Mouse (Mus musculus) layer of hippocampus, adult 18-20 months (tissue): Measurements from ENCODE around the gene Kansl3. TPM values are rescaled to one million over a fixed set of nuclear protein-coding genes. Genes with fewer than 3 reads are reported as not detected.

Source experiments
- DNase-seq, 2 experiments: peaks; one replicate each; pipeline ENCODE4 v3.0.0; 2022; ENCODE audit warnings: low spot score in 2 of 2
- total RNA-seq, 2 experiments: library from RNA; stranded (reverse); gene quantifications; 2 replicates each; pipeline ENCODE4 v1.2.3; 2021

Kansl3 gene
- total RNA-seq, 2 experiments from 2014 or later, result 71.2 to 76.0 TPM

- no peak for DNase-seq
Observed at GRCm38 (mm10) chr1:36323076-36323475, 45.9 kb downstream of the Kansl3 start.

GRCm38 (mm10) chr1:36321829-36322573 lies 47.0 kb downstream of the Kansl3 start:
- no peak for DNase-seq

DNA sequence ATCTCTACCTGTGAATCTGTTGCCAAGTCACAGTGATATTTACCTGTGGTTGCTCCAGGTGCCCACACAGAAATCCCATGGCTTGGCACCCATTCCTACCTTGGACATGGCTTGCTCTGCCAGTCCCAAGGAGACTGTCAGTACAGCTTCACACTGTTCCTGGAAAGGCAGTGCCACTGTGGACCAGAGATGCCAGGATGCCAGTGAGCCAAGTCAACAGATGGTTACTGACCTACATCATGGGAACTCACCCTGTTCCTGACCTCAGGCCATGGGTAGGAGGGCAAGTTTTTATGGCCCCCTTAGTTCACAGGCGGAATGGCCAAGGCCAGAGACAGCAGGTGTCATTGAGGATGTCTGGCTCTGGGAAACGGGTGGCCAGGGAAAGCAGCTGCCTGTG lies 47.8 kb downstream of the Kansl3 start:
- DNase-seq, result no peak

- DNase-seq, result no peak
Observed at GRCm38 (mm10) chr1:36315776-36316100, 53.2 kb downstream of the Kansl3 start.

DNA sequence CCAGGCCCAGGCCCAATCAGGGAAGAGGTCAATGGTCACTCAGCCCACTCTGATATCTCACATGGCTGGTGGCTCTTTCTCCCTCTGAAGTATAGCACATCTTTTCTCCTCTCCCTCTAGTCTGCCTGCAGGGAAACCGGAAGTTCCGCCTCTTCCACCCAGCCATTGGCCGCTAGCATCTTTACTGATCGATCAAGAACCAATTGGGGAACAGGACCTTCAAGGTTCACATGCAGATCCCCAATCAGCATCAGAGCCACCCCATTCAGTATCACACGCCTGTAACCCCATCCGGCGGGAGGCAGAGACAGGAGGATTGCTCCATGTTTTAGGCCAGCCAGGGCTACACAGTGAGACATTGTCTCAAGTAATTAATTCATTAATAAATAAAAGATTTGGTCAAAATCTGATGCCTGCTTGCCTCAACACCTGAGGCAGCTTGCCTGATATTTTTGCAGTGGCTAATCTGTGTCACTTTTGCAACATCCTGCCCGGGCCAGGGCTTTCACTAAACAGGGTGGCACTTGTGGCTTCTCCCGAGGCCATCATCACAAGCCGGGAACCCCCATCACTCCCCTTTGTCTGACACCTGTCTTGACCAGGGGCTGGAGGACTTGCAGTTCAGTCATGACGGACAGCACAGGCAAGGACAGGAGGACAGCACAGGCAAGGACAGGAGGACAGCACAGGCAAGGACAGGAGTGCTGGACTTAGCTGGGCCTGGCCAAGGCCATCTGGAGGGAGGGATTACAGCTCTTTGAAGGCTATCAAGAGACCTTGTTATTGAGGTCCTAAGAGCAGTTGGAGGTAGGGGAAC lies 53.8 kb downstream of the Kansl3 start:
- no peak for DNase-seq

GRCm38 (mm10) chr1:36309498-36309901 lies 59.5 kb downstream of the Kansl3 start:
- peak; percentile 43 to 59 for DNase-seq

DNA sequence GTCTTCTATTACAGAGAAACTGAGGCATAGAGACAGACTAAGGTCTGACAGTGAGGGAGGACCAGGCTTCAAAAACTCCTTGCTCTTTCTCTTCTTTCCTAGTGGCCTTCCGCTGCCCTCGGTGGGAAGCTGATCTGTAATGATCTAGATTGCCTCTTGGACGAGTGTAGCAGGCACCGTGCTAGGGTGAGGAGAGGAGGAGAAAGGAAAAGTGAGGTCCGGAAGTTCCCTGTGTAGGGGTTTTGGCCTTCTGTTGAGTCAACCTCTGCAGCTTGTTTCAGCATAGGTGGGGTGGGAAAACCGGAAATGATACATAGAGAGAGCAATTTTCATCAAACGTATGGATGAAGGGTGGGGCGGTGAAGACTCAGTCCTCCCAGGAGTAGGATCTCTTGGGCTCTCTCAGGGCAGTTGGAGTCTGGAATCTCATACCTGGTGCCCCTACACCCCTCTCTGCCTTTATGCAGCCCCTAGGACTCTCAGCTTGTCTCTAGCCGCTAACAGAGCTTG lies 60.0 kb downstream of the Kansl3 start:
- no peak for DNase-seq

DNA sequence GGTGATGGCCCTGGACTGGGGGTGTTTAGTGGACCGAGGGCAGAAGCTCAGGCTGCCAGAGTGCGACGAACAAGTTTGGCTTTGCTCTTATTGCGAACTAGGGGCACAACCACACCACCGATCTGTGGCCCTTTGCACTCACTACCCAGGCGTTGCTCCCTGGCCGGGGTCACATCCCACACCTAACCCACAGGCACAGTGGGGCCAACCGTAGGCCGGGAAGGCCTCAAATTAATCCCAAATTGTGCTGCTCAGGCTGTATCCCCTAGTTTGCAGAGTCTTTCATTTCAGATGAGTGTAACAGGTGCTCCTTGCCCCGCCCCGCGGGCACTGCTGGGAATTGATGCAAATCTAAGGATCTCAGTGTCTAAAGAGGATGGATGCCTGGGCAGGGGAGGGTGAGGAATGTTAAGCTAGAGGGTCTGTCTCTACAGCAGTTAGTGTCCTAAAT lies 60.5 kb downstream of the Kansl3 start:
- no peak for DNase-seq

DNA sequence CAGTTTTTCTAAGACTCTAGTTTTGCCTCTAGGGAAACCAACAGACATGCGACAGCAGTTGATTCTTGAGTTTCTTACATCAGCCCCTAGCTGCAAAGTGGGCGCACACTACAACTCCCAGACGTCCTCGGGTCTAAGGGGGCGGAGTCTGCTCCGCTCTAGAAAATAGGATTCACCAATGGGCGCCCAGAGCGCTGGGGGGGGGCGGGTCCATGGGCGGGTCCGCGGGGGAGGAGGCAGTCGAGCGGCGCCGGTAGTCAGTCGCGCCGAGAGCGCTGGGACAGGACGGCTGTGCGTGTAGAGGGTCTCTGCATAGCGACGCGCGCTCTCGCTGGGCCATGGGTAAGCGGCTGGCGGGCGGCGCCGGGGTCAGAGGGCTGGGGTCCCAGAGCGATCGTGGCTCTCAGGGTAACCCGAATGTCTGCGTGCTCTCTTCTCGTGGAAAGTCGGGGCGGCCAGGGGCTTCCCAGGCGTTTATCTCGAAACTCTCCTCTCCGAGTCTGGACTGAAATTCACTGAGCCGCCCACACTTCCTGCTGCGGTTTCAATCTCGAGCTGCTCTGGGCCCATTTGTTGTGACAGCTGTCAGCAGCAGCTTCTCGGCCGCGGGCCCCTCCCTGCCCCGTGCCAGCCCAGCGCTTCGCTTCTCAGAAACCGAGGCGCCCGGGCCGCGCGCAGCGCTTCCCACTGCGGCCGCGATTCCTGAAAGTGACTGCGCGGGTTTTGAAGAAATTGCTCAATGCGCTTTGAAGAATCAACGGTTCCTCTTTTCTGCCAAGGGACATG lies 61.3 kb downstream of the Kansl3 start, which contains the start of gene Arid5a:
Gene Arid5a, plus strand, starts transcription at position 239 of the 786 bp plus-strand sequence.
- peak; percentile 77 to 91 for DNase-seq

DNA sequence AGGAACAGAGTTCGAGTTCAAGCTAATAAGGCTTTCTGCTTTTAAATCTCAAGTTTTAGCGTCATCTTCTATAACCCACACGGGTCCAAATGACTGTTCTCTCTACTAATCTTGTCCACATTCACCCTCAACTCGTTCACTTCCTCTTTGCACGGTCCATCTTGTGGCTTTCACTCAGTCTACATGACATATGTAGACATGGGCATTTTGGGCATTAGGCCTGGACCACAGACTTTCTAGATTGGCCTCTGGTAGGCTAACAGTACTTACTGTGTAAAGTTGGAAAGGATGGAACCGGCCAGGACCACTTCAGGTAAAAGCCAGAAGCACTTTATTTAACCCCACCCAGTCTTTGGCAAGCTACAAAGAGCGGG lies 61.9 kb downstream of the Kansl3 start:
- DNase-seq, result no peak

DNA sequence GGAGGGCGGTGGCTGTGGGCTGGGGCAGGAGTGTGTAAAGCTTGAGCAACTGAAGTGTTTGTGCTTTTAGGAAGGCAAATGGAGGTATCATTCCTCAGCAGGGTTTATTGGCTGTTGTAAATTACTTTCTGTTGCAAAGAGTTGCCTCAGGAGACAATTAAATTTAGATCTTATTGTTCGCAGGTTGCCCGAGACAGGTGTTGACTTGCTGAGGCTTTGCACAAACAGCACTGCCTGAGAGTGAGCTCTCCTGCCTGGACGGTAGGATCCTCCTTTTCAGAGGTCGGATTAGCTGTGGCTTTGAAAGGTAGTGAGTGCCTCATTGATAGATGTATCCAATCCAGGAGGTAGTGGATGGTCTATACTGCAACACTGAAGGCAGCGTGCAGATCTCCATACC lies 62.9 kb downstream of the Kansl3 start:
- no peak for DNase-seq

DNA sequence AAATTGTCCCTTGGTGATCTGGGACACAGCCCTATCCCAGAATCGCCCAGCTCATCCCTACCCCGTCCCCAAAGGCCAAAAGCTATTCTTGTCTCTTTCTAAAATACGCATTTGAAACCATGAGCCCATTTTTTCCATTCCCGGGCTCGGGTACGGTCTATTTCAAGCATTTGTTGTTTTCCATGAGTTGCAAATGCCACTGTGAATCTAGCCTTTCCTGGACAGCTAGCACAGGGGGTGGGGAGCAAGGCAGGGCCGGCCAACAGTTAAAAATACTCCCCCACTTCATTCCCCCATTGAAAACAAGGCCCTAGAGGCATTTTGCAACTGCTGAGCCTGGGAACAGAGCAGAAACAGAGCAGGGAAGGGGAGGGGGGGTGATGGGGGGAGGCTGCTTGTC lies 64.2 kb downstream of the Kansl3 start:
- DNase-seq, result no peak

GRCm38 (mm10) chr1:36303381-36304320 lies 65.3 kb downstream of the Kansl3 start:
- DNase-seq, result peak; percentile 78 to 89

DNA sequence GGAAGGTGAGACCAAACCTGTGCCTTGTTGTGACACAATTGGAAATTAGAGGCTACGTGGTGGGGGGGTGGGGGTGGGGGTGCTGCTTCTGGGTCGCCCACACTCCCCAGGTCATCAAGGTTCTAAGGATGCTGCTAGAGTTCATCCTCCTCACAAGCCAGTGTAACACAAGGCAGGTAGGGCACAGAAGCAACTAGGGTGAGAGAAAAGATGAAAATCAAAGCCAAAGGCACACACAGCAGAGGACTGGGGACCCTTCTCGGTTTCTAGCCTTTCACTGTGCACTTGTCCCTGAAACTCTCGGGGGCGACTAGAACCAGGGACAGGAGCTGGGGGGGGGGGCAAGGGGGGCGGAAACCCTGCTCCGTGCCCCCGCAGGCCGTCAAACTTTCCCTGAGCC lies 66.0 kb downstream of the Kansl3 start:
- no peak for DNase-seq

DNA sequence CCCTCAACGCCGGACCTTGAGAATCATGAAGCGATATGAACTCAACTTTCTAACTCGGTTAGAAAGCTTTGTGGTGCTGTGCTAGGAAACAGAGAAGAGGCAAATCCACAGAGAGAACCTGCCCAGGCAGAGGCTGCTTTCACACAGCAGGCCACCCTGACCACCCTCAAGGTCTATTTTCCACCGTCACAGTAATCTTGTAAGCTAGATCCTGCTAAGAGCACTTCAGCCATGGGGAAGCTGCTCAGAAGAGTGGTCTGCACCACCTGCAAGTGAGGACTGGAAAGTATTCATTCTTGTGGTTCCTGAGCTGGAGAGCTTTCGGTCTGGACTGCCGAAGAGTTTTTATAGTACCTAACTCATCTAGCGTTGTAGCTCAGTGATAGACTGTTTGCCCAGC lies 66.7 kb downstream of the Kansl3 start:
- no peak for DNase-seq

GRCm38 (mm10) chr1:36300486-36300885 lies 68.5 kb downstream of the Kansl3 start:
- no peak for DNase-seq

- DNase-seq, result no peak
Observed at GRCm38 (mm10) chr1:36299676-36300075, 69.3 kb downstream of the Kansl3 start.

DNA sequence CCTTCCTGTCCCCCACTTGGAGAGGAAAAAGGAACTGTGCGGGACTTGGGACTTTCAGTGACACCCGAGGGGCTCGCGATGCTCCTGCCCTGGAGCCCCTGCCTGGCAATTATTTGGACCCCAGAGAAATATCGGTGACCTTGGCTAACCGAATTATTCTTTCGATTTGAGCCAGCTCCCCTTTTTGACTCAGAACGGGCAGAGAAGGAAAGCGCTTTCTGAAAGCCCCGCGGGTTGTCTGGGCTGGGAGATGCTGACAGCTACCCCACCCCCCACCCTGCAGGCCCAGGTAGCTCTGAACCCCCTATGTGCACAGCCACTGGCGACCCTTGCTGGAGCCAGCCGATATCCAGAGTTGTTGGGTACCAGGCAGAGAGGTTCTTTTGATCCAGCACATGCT lies 69.9 kb downstream of the Kansl3 start:
- no peak for DNase-seq

DNA sequence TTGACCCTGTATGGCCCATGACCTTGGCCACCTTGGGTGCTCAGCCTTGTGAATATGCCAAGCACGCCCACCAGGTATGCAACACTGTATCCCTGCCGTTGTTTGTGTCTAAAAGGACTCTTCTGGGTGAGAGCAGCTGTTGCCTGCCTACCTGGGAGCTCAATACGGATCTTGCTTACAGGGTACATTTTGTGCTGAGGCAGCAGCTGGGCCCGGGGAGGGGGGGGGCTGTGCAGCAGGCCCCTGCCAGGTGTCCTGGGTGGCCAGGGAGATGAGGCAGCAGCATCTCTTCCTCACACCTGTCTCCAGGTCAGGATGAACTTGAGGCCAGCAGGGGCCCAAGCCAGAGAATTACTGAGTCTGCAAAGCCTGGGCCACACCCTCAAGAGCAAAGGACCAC lies 70.9 kb downstream of the Kansl3 start:
- no peak for DNase-seq

DNA sequence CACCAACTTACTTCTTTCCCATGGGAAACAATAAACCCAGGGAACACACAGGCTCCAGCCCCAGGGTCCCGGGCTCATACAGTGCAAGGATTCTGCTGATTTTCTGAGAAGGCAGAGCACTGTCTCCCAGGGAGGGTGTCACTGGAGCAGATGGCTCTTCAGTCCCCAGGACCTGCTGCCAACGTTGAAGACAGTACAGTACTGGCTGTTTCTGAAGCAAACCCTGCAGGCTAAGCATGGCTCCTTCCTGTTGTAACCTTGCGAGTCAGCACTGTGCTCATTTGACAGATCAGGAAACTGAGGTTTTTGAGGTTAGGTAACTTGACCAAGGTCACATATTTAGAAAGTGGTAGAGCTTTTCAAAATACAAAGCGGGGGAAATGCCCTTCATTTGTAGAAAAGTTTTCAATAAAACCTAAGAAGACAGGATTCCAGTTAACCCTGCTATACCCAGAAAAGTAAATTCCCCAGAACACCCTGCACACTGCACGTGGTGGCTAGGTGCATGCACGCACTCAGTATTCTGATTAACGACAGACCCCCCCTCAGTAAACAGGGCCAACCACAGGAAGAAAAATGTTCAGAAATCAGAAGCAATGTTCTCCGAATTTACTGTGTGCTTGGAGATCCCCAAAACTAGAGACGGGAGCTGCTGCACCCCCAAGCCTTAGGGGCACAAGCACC lies 72.4 kb downstream of the Kansl3 start:
- DNase-seq, result peak in 1 of 2 experiments; percentile 41
